20 mouse cellular contexts compared by ENCODE assay signal in genomic region chr9:104755519-104755918, GRCm38 (mm10).
DNase-seq lines count a peak whose midpoint lies in the region; ATAC-seq and TF ChIP-seq lines count a peak whose summit lies in the region.
"Had no signal": no experiment of that assay in that cellular context is flagged by ENCODE, and none has a peak within 500 bp of the region (broad histone marks: within the 10 kb centered on the region; RNA-seq: fewer than 3 reads in every experiment).

No protein-coding gene starts in this region.

- H3K4me1 ChIP-seq in embryonic facial prominence, embryonic 13.5 days: peaks cover 8% of the 10 kb centered on the region; the same call in 1 of the 2 replicates
- H3K4me1 ChIP-seq in embryonic facial prominence, embryonic 10.5 days: no peaks in the 10 kb centered on the region
- H3K4me1 ChIP-seq in liver, embryonic 11.5 days (replicated peaks; ENCODE audit: control insufficient read depth, insufficient read depth, low read length): no peaks in the 10 kb centered on the region
- H3K4me1 ChIP-seq: embryonic facial prominence, embryonic 12.5 days; heart, embryonic 13.5 days; intestine, embryonic 15.5 days; liver, embryonic 13.5 days; megakaryocyte, embryonic 14.5 days; neural tube, embryonic 15.5 days had no signal

- no peak overlapping the region for H3K9ac ChIP-seq in embryonic facial prominence, embryonic 13.5 days
- no peak overlapping the region for H3K9ac ChIP-seq in liver, embryonic 11.5 days (ENCODE audit: low read depth, low read length)
- H3K9ac ChIP-seq: embryonic facial prominence, embryonic 12.5 days; heart, embryonic 13.5 days; intestine, embryonic 15.5 days; liver, embryonic 13.5 days; neural tube, embryonic 15.5 days had no signal

- peak overlapping the region; percentile 23; the same call in 1 of the 2 replicates for H3K4me2 ChIP-seq in embryonic facial prominence, embryonic 13.5 days
- H3K4me2 ChIP-seq in liver, embryonic 11.5 days: no peak overlapping the region
- H3K4me2 ChIP-seq: embryonic facial prominence, embryonic 12.5 days; heart, embryonic 13.5 days; intestine, embryonic 15.5 days; liver, embryonic 13.5 days; neural tube, embryonic 15.5 days had no signal

- WGBS in embryonic facial prominence, embryonic 13.5 days: 53% methylated on average over 14 of the region's 14 CpGs
- WGBS in embryonic facial prominence, embryonic 10.5 days: 94% methylated on average over 14 of the region's 14 CpGs
- 88% methylated on average over 14 of the region's 14 CpGs for WGBS in liver, embryonic 11.5 days

- H3K9me3 ChIP-seq in embryonic facial prominence, embryonic 13.5 days: no peaks in the 10 kb centered on the region
- H3K9me3 ChIP-seq in embryonic facial prominence, embryonic 10.5 days: no peaks in the 10 kb centered on the region
- no peaks in the 10 kb centered on the region for H3K9me3 ChIP-seq in liver, embryonic 11.5 days (ENCODE audit: control insufficient read depth, low read length)
- H3K9me3 ChIP-seq: embryonic facial prominence, embryonic 12.5 days; heart, embryonic 13.5 days; intestine, embryonic 15.5 days; neural tube, embryonic 15.5 days had no signal

- H3K27me3 ChIP-seq in embryonic facial prominence, embryonic 13.5 days: no peaks in the 10 kb centered on the region
- no peaks in the 10 kb centered on the region for H3K27me3 ChIP-seq in embryonic facial prominence, embryonic 10.5 days (replicated peaks; ENCODE audit: low read depth, poor library complexity, severe bottlenecking)
- H3K27me3 ChIP-seq in liver, embryonic 11.5 days (replicated peaks; ENCODE audit: control insufficient read depth, insufficient read depth, low read length): no peaks in the 10 kb centered on the region
- H3K27me3 ChIP-seq: CH12.LX; embryonic facial prominence, embryonic 12.5 days; heart, embryonic 13.5 days; intestine, embryonic 15.5 days; liver, embryonic 13.5 days; megakaryocyte, embryonic 14.5 days; neural tube, embryonic 15.5 days had no signal

- DNase-seq in embryonic facial prominence, embryonic 10.5 days (ENCODE audit: low spot score): no peak
- DNase-seq in layer of hippocampus, adult 2 months (ENCODE audit: low spot score in 2 of 2): peak; percentile 27 to 32
- no peak for DNase-seq in layer of hippocampus, adult 11-12 months (ENCODE audit: low spot score)
- peak; percentile 35 to 60 for DNase-seq in right cerebral cortex, adult 2 months (ENCODE audit: low spot score in 2 of 2)
- no peak for DNase-seq in right cerebral cortex, postnatal 36 days (ENCODE audit: low spot score in 2 of 2)
- no peak for DNase-seq in liver, embryonic 11.5 days (ENCODE audit: low spot score)
- DNase-seq: cerebellum, adult 11 months; heart, adult 11 months; heart, postnatal 4 days; liver, embryonic 13.5 days; thymus, postnatal 36 days had no signal

- ATAC-seq in embryonic facial prominence, embryonic 13.5 days (ENCODE audit: insufficient number of reproducible peaks, insufficient read depth, low FRiP score, low TSS enrichment, low read depth): no peak
- no peak for ATAC-seq in liver, embryonic 11.5 days (replicated peaks; ENCODE audit: low FRiP score)
- ATAC-seq: intestine, embryonic 15.5 days had no signal

- no peak overlapping the region for H3K4me3 ChIP-seq in embryonic facial prominence, embryonic 13.5 days
- no peak overlapping the region for H3K4me3 ChIP-seq in embryonic facial prominence, embryonic 10.5 days
- H3K4me3 ChIP-seq in layer of hippocampus, adult 2 months: no peak overlapping the region
- no peak overlapping the region for H3K4me3 ChIP-seq in liver, embryonic 11.5 days (ENCODE audit: low read depth, low read length)
- H3K4me3 ChIP-seq: embryonic facial prominence, embryonic 12.5 days; heart, embryonic 13.5 days; intestine, embryonic 15.5 days; liver, embryonic 13.5 days; megakaryocyte, embryonic 14.5 days; myocyte; neural tube, embryonic 15.5 days had no signal

- no peak for TF ChIP-seq CTCF in layer of hippocampus, adult 2 months (conservative IDR thresholded peaks at IDR 0.05)

- H3K27ac ChIP-seq in embryonic facial prominence, embryonic 13.5 days: no peak overlapping the region
- H3K27ac ChIP-seq in embryonic facial prominence, embryonic 10.5 days (replicated peaks): no peak overlapping the region
- no peak overlapping the region for H3K27ac ChIP-seq in layer of hippocampus, adult 2 months
- H3K27ac ChIP-seq in liver, embryonic 11.5 days (ENCODE audit: low read depth, low read length): no peak overlapping the region
- H3K27ac ChIP-seq: embryonic facial prominence, embryonic 12.5 days; heart, embryonic 13.5 days; intestine, embryonic 15.5 days; kidney, postnatal 0 days; liver, embryonic 13.5 days; neural tube, embryonic 15.5 days had no signal

- H3K36me3 ChIP-seq in embryonic facial prominence, embryonic 13.5 days: no peaks in the 10 kb centered on the region
- no peaks in the 10 kb centered on the region for H3K36me3 ChIP-seq in embryonic facial prominence, embryonic 10.5 days (replicated peaks)
- no peaks in the 10 kb centered on the region for H3K36me3 ChIP-seq in liver, embryonic 11.5 days (ENCODE audit: control insufficient read depth, insufficient read depth, low read length)
- H3K36me3 ChIP-seq: embryonic facial prominence, embryonic 12.5 days; heart, embryonic 13.5 days; intestine, embryonic 15.5 days; liver, embryonic 13.5 days; neural tube, embryonic 15.5 days had no signal

Comparison
In these comparisons a context has a peak if more than half of its experiments do, and no peak if none do; other contexts are left out.
1. DNase-seq: peak in layer of hippocampus, adult 2 months (2 of 2) and right cerebral cortex, adult 2 months (2 of 2); none in embryonic facial prominence, embryonic 10.5 days (single experiment), layer of hippocampus, adult 11-12 months (single experiment), right cerebral cortex, postnatal 36 days (0 of 2) and liver, embryonic 11.5 days (single experiment).